Mouse (Mus musculus): Measurements from ENCODE around the gene Arl8b. TPM values are rescaled to one million over a fixed set of nuclear protein-coding genes. Genes with fewer than 3 reads are reported as not detected.

Gene Arl8b
- total and polyA plus RNA-seq, 2 experiments from 2014 or later = 42.7 to 54.7 TPM

GRCm38 (mm10) chr6:108835765-108836691 is 53.1 kb downstream of the Arl8b start:
- Histone ChIP-seq H3K4me3 (ENCODE audit: low read depth, low read length) (no peak overlapping the region; the same call in 1 of the 2 replicates), H3K27me3 (ENCODE audit: control insufficient read depth, insufficient read depth, low read length) (no peaks in the 10 kb centered on the region), H3K9ac (replicated peaks; ENCODE audit: low read depth, low read length) (no peak overlapping the region), H3K9me3 (replicated peaks; ENCODE audit: control insufficient read depth, low read length) (no peaks in the 10 kb centered on the region), H3K36me3 (replicated peaks; ENCODE audit: control insufficient read depth, insufficient read depth, low read length) (peaks cover 20% of the 10 kb centered on the region), H3K4me2 (ENCODE audit: low read depth, low read length) (peak overlapping the region; percentile 31; the same call in 1 of the 2 replicates), H3K4me1 (ENCODE audit: control insufficient read depth, insufficient read depth) (no peaks in the 10 kb centered on the region), H3K27ac (ENCODE audit: low read depth) (peak overlapping the region; percentile 51; the same call in 1 of the 2 replicates)
- DNase-seq (ENCODE audit: low spot score) (no peak), ATAC-seq (ENCODE audit: insufficient read depth, low read depth) (no peak)
- WGBS = 79% methylated on average over 16 of the region's 16 CpGs
- TF ChIP-seq EP300 (IDR thresholded peaks at IDR 0.05; ENCODE audit: low read depth) (no peak), CTCF (IDR thresholded peaks at IDR 0.05; ENCODE audit: low read depth) (no peak)

DNA sequence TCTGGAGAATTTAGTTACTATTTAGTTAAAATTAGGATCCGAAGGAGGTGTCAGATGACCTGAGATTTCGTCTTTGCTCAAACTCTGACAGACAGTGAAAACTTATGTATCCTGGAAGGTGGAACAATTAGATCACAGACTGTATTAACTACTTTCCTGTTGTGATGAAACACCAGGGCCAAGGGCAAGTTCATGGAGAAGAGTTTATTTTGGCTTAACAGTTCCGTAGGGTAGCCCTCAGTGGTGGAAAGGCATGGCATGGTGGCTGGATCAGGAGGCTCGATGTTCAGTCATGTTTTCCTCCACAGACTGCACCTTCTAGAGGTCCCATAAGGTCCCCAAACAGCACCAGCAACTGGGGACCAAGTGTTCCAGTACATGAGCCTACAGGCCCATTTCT is 54.2 kb downstream of the Arl8b start:
- ATAC-seq (ENCODE audit: insufficient read depth, low read depth) = no peak

DNA sequence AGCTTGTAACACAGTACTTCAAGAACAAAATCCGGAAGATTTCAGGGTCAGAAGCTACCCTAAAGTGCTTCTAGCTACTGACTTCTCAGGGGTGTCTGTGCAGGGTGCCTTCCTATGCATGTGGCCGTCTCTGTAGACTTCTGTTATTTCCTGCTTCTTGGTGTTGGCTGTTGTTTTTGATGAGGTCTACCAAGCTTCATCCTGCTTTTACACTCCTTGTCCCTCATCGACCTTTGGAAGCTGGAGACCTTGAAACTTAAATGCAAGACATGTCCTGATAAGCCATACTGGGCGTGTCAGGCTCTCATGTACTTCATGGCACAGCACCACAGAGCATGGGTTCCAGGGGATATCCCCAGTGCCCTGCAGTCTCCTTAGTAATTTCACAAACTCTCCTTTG is 55.1 kb downstream of the Arl8b start:
- 71% methylated on average over 4 of the region's 4 CpGs for WGBS
- H3K27me3 ChIP-seq (ENCODE audit: control insufficient read depth, insufficient read depth, low read length) = no peaks in the 10 kb centered on the region
- no peaks in the 10 kb centered on the region for H3K9me3 ChIP-seq (replicated peaks; ENCODE audit: control insufficient read depth, low read length)
- H3K27ac ChIP-seq (ENCODE audit: low read depth) = peak overlapping the region; percentile 10; the same call in 1 of the 2 replicates
- no peak for DNase-seq (ENCODE audit: low spot score)
- no peak overlapping the region for H3K9ac ChIP-seq (replicated peaks; ENCODE audit: low read depth, low read length)
- no peak overlapping the region for H3K4me3 ChIP-seq (ENCODE audit: low read depth, low read length)
- TF ChIP-seq CTCF (IDR thresholded peaks at IDR 0.05; ENCODE audit: low read depth) = no peak
- ATAC-seq (ENCODE audit: insufficient read depth, low read depth) = no peak
- H3K36me3 ChIP-seq (replicated peaks; ENCODE audit: control insufficient read depth, insufficient read depth, low read length) = peaks cover 32% of the 10 kb centered on the region
- no peaks in the 10 kb centered on the region for H3K4me1 ChIP-seq (ENCODE audit: control insufficient read depth, insufficient read depth)
- peak overlapping the region; percentile 9; the same call in 1 of the 2 replicates for H3K4me2 ChIP-seq (ENCODE audit: low read depth, low read length)

More for the DNA sequence above, 54.2 kb downstream of the Arl8b start:
- Histone ChIP-seq H3K9me3 (replicated peaks; ENCODE audit: control insufficient read depth, low read length) (no peaks in the 10 kb centered on the region), H3K4me2 (ENCODE audit: low read depth, low read length) (peak overlapping the region; percentile 31; the same call in 1 of the 2 replicates), H3K27me3 (ENCODE audit: control insufficient read depth, insufficient read depth, low read length) (no peaks in the 10 kb centered on the region), H3K9ac (replicated peaks; ENCODE audit: low read depth, low read length) (no peak overlapping the region), H3K4me1 (ENCODE audit: control insufficient read depth, insufficient read depth) (no peaks in the 10 kb centered on the region), H3K27ac (ENCODE audit: low read depth) (peak overlapping the region; percentile 51; the same call in 1 of the 2 replicates), H3K4me3 (ENCODE audit: low read depth, low read length) (no peak overlapping the region), H3K36me3 (replicated peaks; ENCODE audit: control insufficient read depth, insufficient read depth, low read length) (peaks cover 29% of the 10 kb centered on the region)
- no peak for DNase-seq (ENCODE audit: low spot score)
- 90% methylated on average over 4 of the region's 4 CpGs for WGBS
- TF ChIP-seq EP300 (IDR thresholded peaks at IDR 0.05; ENCODE audit: low read depth) (no peak), CTCF (IDR thresholded peaks at IDR 0.05; ENCODE audit: low read depth) (no peak)

DNA sequence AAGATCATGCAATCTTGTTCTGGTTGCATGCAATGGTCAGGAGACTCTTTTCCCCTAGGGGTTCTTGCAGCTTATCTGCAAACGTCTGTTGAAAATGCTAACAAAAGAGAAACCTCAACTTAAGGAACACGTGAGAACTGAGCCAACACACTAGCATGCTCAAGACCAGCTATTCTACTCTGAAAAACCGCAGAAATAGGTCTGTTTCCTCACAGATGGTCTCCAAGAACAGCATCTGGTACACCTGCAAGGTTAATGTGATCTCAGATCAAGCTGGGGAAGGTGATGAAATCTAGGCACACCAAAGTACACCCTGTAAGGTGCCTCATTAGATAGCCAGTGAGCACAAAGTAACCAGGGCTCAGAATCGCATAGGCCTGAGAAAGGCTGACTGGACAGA is 56.5 kb downstream of the Arl8b start:
- Histone ChIP-seq H3K9me3 (replicated peaks; ENCODE audit: control insufficient read depth, low read length) (no peaks in the 10 kb centered on the region), H3K4me1 (ENCODE audit: control insufficient read depth, insufficient read depth) (no peaks in the 10 kb centered on the region), H3K4me2 (ENCODE audit: low read depth, low read length) (no peak overlapping the region), H3K27ac (ENCODE audit: low read depth) (no peak overlapping the region), H3K36me3 (replicated peaks; ENCODE audit: control insufficient read depth, insufficient read depth, low read length) (peaks cover 44% of the 10 kb centered on the region), H3K9ac (replicated peaks; ENCODE audit: low read depth, low read length) (no peak overlapping the region), H3K27me3 (ENCODE audit: control insufficient read depth, insufficient read depth, low read length) (no peaks in the 10 kb centered on the region), H3K4me3 (ENCODE audit: low read depth, low read length) (no peak overlapping the region)
- no peak for TF ChIP-seq EP300 (IDR thresholded peaks at IDR 0.05; ENCODE audit: low read depth)
- TF ChIP-seq CTCF (IDR thresholded peaks at IDR 0.05; ENCODE audit: low read depth) = no peak
- no peak for DNase-seq (ENCODE audit: low spot score)
- no peak for ATAC-seq (ENCODE audit: insufficient read depth, low read depth)
- WGBS = 83% methylated on average over 4 of the region's 4 CpGs

GRCm38 (mm10) chr6:108840861-108841640 is 58.2 kb downstream of the Arl8b start:
- ATAC-seq (ENCODE audit: insufficient read depth, low read depth) (no peak), DNase-seq (ENCODE audit: low spot score) (no peak)
- H3K36me3 ChIP-seq (replicated peaks; ENCODE audit: control insufficient read depth, insufficient read depth, low read length) = peaks cover 55% of the 10 kb centered on the region
- no peak overlapping the region for H3K27ac ChIP-seq (ENCODE audit: low read depth)
- no peak overlapping the region for H3K9ac ChIP-seq (replicated peaks; ENCODE audit: low read depth, low read length)
- 91% methylated on average over 8 of the region's 8 CpGs for WGBS
- no peaks in the 10 kb centered on the region for H3K9me3 ChIP-seq (replicated peaks; ENCODE audit: control insufficient read depth, low read length)
- H3K4me3 ChIP-seq (ENCODE audit: low read depth, low read length) = no peak overlapping the region
- no peak overlapping the region for H3K4me2 ChIP-seq (ENCODE audit: low read depth, low read length)
- no peaks in the 10 kb centered on the region for H3K27me3 ChIP-seq (ENCODE audit: control insufficient read depth, insufficient read depth, low read length)
- TF ChIP-seq CTCF (IDR thresholded peaks at IDR 0.05; ENCODE audit: low read depth) = no peak
- TF ChIP-seq EP300 (IDR thresholded peaks at IDR 0.05; ENCODE audit: low read depth) = no peak
- H3K4me1 ChIP-seq (ENCODE audit: control insufficient read depth, insufficient read depth) = no peaks in the 10 kb centered on the region

Data from heart, postnatal 0 days (tissue).